Mouse (Mus musculus) lung, adult 2 months (tissue): ENCODE results near the gene Fndc3b. TPM values are rescaled to one million over a fixed set of nuclear protein-coding genes. Genes with fewer than 3 reads are reported as not detected.

Experiments used
- DNase-seq: peaks from one replicate; pipeline ENCODE4 v3.0.0; 2022
- H3K4me1 ChIP-seq: fragments of 200-500 bp; 2 replicates; pipeline ENCODE4 v1.6.1; 2011; ENCODE audit warnings: low read length; ENCODE audit not compliant: control insufficient read depth, insufficient read depth
- H3K4me3 ChIP-seq: fragments of 200-500 bp; replicated peaks from 2 replicates; pipeline ENCODE3; 2011; ENCODE audit warnings: low read depth, mild to moderate bottlenecking, control low read depth, low read length; ENCODE audit errors: extremely low read depth
- CTCF ChIP-seq: fragments of 200-500 bp; IDR thresholded peaks from 2 replicates; pipeline ENCODE4 v1.5.1; 2011; ENCODE audit warnings: mild to moderate bottlenecking, low read length, control low read depth; ENCODE audit not compliant: insufficient read depth
- POLR2A ChIP-seq: fragments of 200-500 bp; IDR thresholded peaks from 2 replicates; pipeline ENCODE4 v1.6.1; 2011; ENCODE audit warnings: low read depth, mild to moderate bottlenecking, control low read depth, low read length, borderline replicate concordance; ENCODE audit errors: extremely low read depth
- WGBS: fragments of 180-500 bp; shearing (Covaris S2); methylation state at CpG from one replicate; pipeline ENCODE4 v1.1.7; 2018; 5-methylcytosine and 5-hydroxymethylcytosine counted together
- polyA plus RNA-seq: library from polyadenylated mRNA; depleted of rRNA; stranded (reverse); fragments of >200 nt; gene quantifications from 2 replicates; pipeline ENCODE4 v1.2.3, GENCODE M21; 2012

Fndc3b gene
- polyA plus RNA-seq, 1 experiment: 23.8 TPM

- WGBS: 74% methylated on average over 4 of the region's 4 CpGs
These were observed 106.5 kb downstream of the Fndc3b start for GRCm38 (mm10) chr3:27604629-27605028.

GRCm38 (mm10) chr3:27603905-27604620, 107.0 kb downstream of the Fndc3b start:
- 58% methylated on average over 13 of the region's 13 CpGs for WGBS

More at GRCm38 (mm10) chr3:27604629-27605028, 106.5 kb downstream of the Fndc3b start:
- TF ChIP-seq POLR2A: no peak
- TF ChIP-seq CTCF: no peak
- no peak for DNase-seq
- Histone ChIP-seq H3K4me1 (peaks cover 27% of the 10 kb centered on the region), H3K4me3 (no peak overlapping the region)

GRCm38 (mm10) chr3:27600645-27601044, 110.5 kb downstream of the Fndc3b start:
- WGBS: 18% methylated on average over 7 of the region's 7 CpGs
- Histone ChIP-seq H3K4me1 (peaks cover 24% of the 10 kb centered on the region), H3K4me3 (no peak overlapping the region)
- DNase-seq: no peak
- TF ChIP-seq POLR2A (no peak), CTCF (no peak)

More at GRCm38 (mm10) chr3:27603905-27604620, 107.0 kb downstream of the Fndc3b start:
- Histone ChIP-seq H3K4me3 (no peak overlapping the region), H3K4me1 (peaks cover 29% of the 10 kb centered on the region)
- DNase-seq: no peak
- TF ChIP-seq CTCF: no peak
- TF ChIP-seq POLR2A: no peak

GRCm38 (mm10) chr3:27600197-27600596, 110.9 kb downstream of the Fndc3b start:
- H3K4me1 ChIP-seq: peaks cover 24% of the 10 kb centered on the region
- WGBS: 30% methylated on average over 4 of the region's 4 CpGs
- TF ChIP-seq CTCF: no peak
- no peak for TF ChIP-seq POLR2A
- H3K4me3 ChIP-seq: no peak overlapping the region
- no peak for DNase-seq

GRCm38 (mm10) chr3:27598437-27599382, 112.4 kb downstream of the Fndc3b start:
- 62% methylated on average over 11 of the region's 11 CpGs for WGBS
- DNase-seq: no peak

GRCm38 (mm10) chr3:27593485-27594138, 117.5 kb downstream of the Fndc3b start:
- DNase-seq: no peak
- Histone ChIP-seq H3K4me3 (no peak overlapping the region), H3K4me1 (peaks cover 5% of the 10 kb centered on the region)
- 75% methylated on average over 7 of the region's 7 CpGs for WGBS
- no peak for TF ChIP-seq POLR2A
- TF ChIP-seq CTCF: no peak

More at GRCm38 (mm10) chr3:27598437-27599382, 112.4 kb downstream of the Fndc3b start:
- Histone ChIP-seq H3K4me3 (no peak overlapping the region), H3K4me1 (peaks cover 20% of the 10 kb centered on the region)
- TF ChIP-seq POLR2A (no peak), CTCF (no peak)

GRCm38 (mm10) chr3:27592728-27593484, 118.2 kb downstream of the Fndc3b start:
- Histone ChIP-seq H3K4me3 (no peak overlapping the region), H3K4me1 (peaks cover 3% of the 10 kb centered on the region; the same call in 1 of the 2 replicates)
- TF ChIP-seq POLR2A (no peak), CTCF (no peak)
- WGBS: 82% methylated on average over 11 of the region's 11 CpGs
- no peak for DNase-seq

- no peak for DNase-seq
- WGBS: 63% methylated on average over 11 of the region's 11 CpGs
- Histone ChIP-seq H3K4me3 (no peak overlapping the region), H3K4me1 (peaks cover 3% of the 10 kb centered on the region; the same call in 1 of the 2 replicates)
- TF ChIP-seq POLR2A (no peak), CTCF (no peak)
These were observed 120.3 kb downstream of the Fndc3b start for GRCm38 (mm10) chr3:27590823-27591222.
